Mouse (Mus musculus): Measurements from ENCODE around the gene Eps8. TPM values are rescaled to one million over a fixed set of nuclear protein-coding genes. Genes with fewer than 3 reads are reported as not detected.

Eps8 gene
- total RNA-seq (2021), result 10 to 100 TPM; 12.8 to 14.1 TPM

GRCm38 (mm10) chr6:137654776-137655175 lies at the start of gene Eps8:
TSS of gene Eps8 (minus strand) at chr6:137654876.
- intact Hi-C loops (cut with DNase I), result no loop called here

GRCm38 (mm10) chr6:137703431-137703830 lies 48.8 kb upstream of the Eps8 start:
- no peak for DNase-seq
- intact Hi-C loops (cut with DNase I), result loop anchor here (5.0 kb wide), 2 partner anchors 36 to 146 kb away; no protein-coding TSS in a partner anchor

More at GRCm38 (mm10) chr6:137654776-137655175, at the start of gene Eps8:
- DNase-seq, result no peak

- peak; percentile 30 to 38 for DNase-seq
- intact Hi-C loops (cut with DNase I), result loop anchor here (5.0 kb wide), 2 partner anchors 36 to 146 kb away; no protein-coding TSS in a partner anchor
Measured at GRCm38 (mm10) chr6:137702918-137703317, 48.2 kb upstream of the Eps8 start.

DNA sequence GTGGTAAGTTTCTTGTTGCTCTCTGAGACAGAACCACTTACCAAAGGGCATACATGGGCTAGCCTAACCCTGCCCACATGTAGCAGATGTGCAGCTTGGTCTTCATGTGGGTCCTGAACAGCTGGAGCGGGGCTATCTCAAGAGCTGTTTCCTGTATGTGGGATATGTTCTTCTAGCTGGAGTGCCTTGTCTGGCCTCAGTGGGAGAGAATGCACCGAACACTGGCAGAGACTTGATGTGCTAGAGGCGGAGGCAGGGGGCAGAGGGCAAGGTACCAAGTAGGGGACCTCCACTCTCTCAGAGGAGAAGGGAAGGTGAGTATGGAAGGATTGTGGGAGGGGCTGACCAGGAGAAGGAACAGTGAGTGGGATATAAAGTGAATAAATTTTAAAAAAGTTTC lies 47.5 kb upstream of the Eps8 start:
- no peak for DNase-seq
- intact Hi-C loops (cut with DNase I), result loop anchor here (5.0 kb wide), 2 partner anchors 35 to 145 kb away; no protein-coding TSS in a partner anchor

- intact Hi-C loops (cut with DNase I), result no loop called here
- no peak for DNase-seq
Measured at GRCm38 (mm10) chr6:137699434-137699833, 44.8 kb upstream of the Eps8 start.

- intact Hi-C loops (cut with DNase I), result no loop called here
- DNase-seq, result no peak
Measured at GRCm38 (mm10) chr6:137696445-137697204, 41.9 kb upstream of the Eps8 start.

- no peak for DNase-seq
- intact Hi-C loops (cut with DNase I), result no loop called here
Measured at GRCm38 (mm10) chr6:137695046-137695445, 40.4 kb upstream of the Eps8 start.

GRCm38 (mm10) chr6:137694310-137694709 lies 39.6 kb upstream of the Eps8 start:
- DNase-seq, result no peak
- intact Hi-C loops (cut with DNase I), result no loop called here

DNA sequence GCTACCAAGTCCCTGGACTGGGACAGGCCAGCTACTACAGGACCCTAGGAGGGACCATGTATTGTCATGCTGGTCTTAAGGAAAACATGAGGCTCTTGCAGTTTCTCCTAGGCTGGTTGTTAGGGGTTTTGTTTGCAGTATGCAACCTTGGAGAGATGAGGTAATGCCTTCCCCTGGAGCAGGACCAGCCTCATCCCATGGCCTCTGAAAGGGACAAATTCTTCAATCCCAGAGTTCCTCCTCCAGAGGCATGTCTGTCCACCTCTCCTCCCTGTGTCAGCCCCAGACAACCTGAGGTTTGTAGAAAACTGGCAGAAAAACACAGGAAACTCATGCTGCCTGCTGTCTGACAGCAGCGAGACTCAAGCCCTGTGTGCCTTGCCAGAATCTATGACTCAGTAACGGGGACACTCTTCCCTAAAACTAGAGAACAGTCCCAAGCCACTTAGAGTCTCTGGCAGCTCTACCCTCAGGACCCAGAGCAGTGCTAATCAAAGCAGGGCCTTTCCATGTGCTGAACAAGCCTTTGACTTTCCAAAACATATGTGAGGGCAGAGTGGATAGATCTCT lies 36.0 kb upstream of the Eps8 start:
- intact Hi-C loops (cut with DNase I), result no loop called here
- DNase-seq, result peak; percentile 24 to 49

DNA sequence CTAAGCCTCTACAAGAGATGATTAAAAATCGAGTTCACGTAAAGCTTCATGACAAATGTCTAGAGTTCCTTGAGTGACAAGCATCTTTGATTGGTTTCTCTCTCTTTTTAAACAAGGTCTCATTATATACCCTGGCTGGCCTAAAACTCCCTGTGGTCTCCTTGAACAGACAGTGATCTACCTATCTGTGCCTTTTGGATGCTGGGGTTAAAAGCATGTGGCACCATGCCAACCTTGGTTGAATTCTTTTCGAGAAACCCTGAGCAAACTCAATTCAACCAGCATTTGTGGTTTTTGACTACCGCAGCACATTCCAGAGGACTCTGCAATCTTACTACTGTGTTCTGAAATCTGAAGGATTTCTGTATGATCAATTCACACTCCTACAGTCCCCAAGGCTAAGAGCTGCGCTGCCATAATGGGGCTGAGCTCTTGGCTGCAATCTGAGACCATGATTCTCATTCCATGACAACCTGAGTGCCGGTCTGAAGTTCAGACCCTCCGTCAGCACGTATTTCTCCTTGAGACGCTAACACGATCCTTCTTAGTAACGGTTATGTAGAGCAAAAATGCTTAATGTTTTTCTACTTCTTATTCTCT lies 33.9 kb upstream of the Eps8 start:
- DNase-seq, result no peak
- intact Hi-C loops (cut with DNase I), result no loop called here

DNA sequence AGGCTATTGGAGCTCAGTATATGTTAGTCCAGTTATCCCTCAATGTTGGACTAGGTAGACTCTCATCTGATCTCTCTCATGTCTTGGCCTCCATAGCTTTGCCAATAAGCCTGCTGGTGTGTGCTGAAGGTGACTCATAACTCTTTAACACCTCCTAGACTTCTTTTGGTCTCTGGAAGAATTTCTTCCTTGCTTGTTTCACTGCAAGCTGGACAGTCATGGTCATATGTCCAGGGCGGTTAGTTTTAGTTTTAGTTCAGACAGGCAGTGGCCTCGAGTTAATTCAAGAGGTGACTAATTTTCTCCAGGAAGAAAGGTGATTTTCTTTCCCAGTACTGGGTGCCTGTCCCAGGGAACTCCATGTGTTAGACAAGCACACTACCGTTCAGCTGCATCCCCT lies 33.4 kb upstream of the Eps8 start:
- intact Hi-C loops (cut with DNase I), result no loop called here
- no peak for DNase-seq

- no peak for DNase-seq
- intact Hi-C loops (cut with DNase I), result no loop called here
Measured at GRCm38 (mm10) chr6:137687667-137688066, 33.0 kb upstream of the Eps8 start.

- intact Hi-C loops (cut with DNase I), result no loop called here
- no peak for DNase-seq
Measured at GRCm38 (mm10) chr6:137682629-137683028, 28.0 kb upstream of the Eps8 start.

DNA sequence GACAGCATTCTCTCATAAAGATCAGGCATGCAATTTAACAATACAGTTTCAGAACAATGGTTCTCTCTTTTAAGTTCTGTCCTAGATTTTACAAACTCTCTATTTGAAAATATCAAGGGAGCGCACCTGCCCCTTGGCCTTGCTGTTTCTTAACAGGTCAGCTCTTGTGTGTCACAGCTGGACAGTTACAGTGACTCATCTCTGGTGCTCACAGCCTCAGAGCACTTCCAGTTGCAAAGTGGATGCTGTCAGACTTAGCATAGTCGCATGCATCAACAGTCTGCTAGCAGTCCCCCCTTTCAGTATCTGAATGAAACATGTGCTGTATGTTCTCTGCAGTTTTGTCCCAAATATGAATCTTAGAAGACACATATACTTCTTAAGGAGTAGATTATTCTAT lies 26.3 kb upstream of the Eps8 start:
- no peak for DNase-seq
- intact Hi-C loops (cut with DNase I), result no loop called here

- intact Hi-C loops (cut with DNase I), result no loop called here
- no peak for DNase-seq
Measured at GRCm38 (mm10) chr6:137676581-137676980, 21.9 kb upstream of the Eps8 start.

GRCm38 (mm10) chr6:137675556-137675955 lies 20.9 kb upstream of the Eps8 start:
- no peak for DNase-seq
- intact Hi-C loops (cut with DNase I), result no loop called here

- no peak for DNase-seq
- intact Hi-C loops (cut with DNase I), result no loop called here
Measured at GRCm38 (mm10) chr6:137673301-137673700, 18.6 kb upstream of the Eps8 start.

- no peak for DNase-seq
- intact Hi-C loops (cut with DNase I), result no loop called here
Measured at GRCm38 (mm10) chr6:137671561-137671960, 16.9 kb upstream of the Eps8 start.

DNA sequence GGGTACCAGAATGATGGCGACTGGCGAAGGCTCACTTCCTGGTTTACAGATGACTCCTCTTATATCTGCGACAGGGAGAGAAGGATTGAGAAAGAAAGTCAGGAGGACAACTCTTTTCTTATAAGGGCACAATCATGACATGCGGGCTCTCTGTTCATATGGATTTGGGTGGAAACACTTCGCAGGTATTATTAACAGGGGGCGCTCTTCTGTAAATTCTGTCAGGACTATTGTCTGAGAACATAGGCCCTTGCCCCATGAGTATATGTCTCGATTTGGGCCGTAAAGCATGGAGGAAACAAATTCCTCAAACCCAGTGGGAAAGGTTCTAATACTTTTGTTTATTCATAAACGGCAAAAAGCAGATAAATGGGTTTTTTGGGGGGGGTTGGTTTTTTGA lies 16.1 kb upstream of the Eps8 start:
- intact Hi-C loops (cut with DNase I), result no loop called here
- no peak for DNase-seq

GRCm38 (mm10) chr6:137669876-137670275 lies 15.2 kb upstream of the Eps8 start:
- no peak for DNase-seq
- intact Hi-C loops (cut with DNase I), result loop anchor here (5.0 kb wide), 1 partner anchor 32 kb away; no protein-coding TSS in a partner anchor

- DNase-seq, result no peak
- intact Hi-C loops (cut with DNase I), result loop anchor here (5.0 kb wide), 1 partner anchor 33 kb away; no protein-coding TSS in a partner anchor
Measured at GRCm38 (mm10) chr6:137669433-137669832, 14.8 kb upstream of the Eps8 start.

GRCm38 (mm10) chr6:137668331-137668730 lies 13.7 kb upstream of the Eps8 start:
- intact Hi-C loops (cut with DNase I), result loop anchor here (5.0 kb wide), 1 partner anchor 34 kb away; no protein-coding TSS in a partner anchor

More at GRCm38 (mm10) chr6:137668331-137668730, 13.7 kb upstream of the Eps8 start:
- DNase-seq, result no peak

Data from heart, postnatal 36 days (tissue).